Mouse (Mus musculus) kidney, postnatal 4 days (tissue): ENCODE measurements at regions not wholly inside any gene's neighbourhood (a gene's known extent, or its start where the extent isn't known, plus 50 kb on each side); places are given as distances from the start of the nearest gene placed in this dataset.

ENCODE experiments used
- DNase-seq, 2 experiments: peaks; one replicate each; pipeline ENCODE4 v3.0.0; 2021; ENCODE audit warnings: mixed read lengths in 2 of 2

DNA sequence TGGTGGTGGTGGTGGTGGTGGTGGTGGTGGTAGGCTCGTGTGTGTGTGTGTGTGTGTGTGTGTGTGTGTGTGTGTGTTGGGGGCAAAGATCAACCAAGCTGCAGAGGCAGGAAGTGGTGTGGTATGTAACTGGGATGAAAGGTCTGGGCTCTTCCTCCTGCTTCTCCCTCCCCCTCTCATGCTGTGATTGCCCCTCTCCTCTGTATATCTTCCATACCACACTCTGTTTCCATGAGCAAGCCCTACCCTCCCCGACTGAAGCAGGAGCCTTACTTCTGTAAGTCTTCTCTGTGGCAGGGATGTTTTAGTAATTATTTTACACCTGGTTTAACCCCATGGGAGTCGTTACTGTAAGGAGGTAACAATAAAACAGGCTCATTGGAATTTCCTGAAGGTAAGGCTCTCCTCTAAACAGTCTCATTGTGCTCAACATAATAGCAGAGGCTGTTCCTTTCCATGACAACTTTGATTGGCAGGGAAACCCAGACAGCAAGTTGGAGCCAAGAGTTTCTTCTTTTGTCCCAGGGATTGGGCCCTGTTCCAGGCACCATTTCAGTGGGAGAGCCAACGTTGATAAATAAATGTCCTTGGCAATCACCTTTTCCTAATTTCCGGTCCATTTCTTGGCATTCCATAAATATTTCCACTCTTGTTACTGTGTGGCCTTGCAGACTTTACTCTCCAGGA lies 90.2 kb upstream of the Auts2 start:
- DNase-seq, result peak in 1 of 2 experiments; percentile 17

- DNase-seq, result no peak
These were observed 78.6 kb upstream of the Auts2 start for GRCm38 (mm10) chr5:132621751-132622150.

- no peak for DNase-seq
These were observed 74.1 kb upstream of the Auts2 start for GRCm38 (mm10) chr5:132617241-132617640.

- DNase-seq, result no peak
These were observed 66.1 kb upstream of the Auts2 start for GRCm38 (mm10) chr5:132609251-132609650.

DNA sequence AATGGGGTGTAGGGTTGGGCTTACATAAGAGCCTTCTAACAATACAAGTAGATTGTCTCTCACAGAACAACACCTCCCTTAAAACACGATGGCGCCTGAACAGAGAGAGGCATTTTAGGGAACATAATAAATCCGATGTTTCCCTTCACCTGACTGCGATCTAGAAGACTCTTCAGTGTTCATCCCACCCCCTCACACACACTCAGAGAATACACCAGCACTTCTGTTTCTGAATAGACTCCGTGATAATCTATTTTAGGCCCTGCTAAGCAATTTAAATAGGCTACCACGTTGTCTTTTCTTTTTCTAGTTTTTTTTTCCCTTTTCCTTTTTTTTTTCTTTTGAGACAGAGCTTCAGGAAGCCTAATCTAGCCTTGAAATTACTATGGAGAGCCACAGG lies 63.1 kb upstream of the Auts2 start:
- no peak for DNase-seq

GRCm38 (mm10) chr5:132594796-132595195 lies 51.7 kb upstream of the Auts2 start:
- peak in 1 of 2 experiments; percentile 18 for DNase-seq
